Mouse (Mus musculus) liver (tissue): ENCODE measurements around the gene Fkbp3.

Source experiments
- DNase-seq: peaks from one replicate; pipeline ENCODE4 v3.0.0-alpha.2; 2020; ENCODE audit warnings: mixed read lengths

Fkbp3 gene

GRCm38 (mm10) chr12:65022842-65023241 is 51.0 kb downstream of the Fkbp3 start:
- no peak for DNase-seq
